Mouse (Mus musculus) erythroblast, embryonic 14.5 days (primary cell): ENCODE measurements around the gene Hspa4.

ENCODE experiments used
- GATA1 ChIP-seq: IDR thresholded peaks from 2 replicates; pipeline ENCODE4 v1.6.1; 2012; ENCODE audit warnings: low read length, inconsistent platforms, mixed read lengths
- TAL1 ChIP-seq: IDR thresholded peaks from 3 replicates; pipeline ENCODE4 v1.6.1; 2012; ENCODE audit warnings: low read length, inconsistent platforms, mixed read lengths

DNA sequence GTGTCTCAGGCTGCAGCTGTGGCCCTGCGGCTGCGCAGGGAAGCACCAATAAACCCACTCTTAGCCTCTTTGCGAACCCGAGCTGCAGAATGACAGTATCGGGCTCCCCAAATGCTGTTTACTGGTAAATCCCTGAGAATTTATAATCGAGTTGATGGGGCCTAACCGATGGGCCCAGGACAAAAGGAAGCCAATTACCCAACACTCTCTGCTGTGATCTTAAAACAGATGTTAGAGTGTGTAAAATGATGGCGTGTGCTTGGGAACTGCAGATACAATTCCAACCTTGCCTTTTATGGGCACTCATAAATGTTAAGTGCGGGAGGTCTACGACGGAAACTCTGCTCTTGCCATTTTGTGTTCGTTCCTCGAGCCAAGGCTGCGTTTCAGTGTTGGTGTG is 49.5 kb downstream of the Hspa4 start:
- no peak for TF ChIP-seq GATA1
- no peak for TF ChIP-seq TAL1
